Mouse (Mus musculus) heart, embryonic 14.5 days (tissue): Measurements from ENCODE around the gene Pde4b. TPM values are rescaled to one million over a fixed set of nuclear protein-coding genes. Genes with fewer than 3 reads are reported as not detected.

ENCODE experiments used
- ATAC-seq: fragments of 200-750 bp; cut with Nextera tagmentation; 2 replicates; pipeline ENCODE4 v1.8.0; 2017; ENCODE audit warnings: low read depth, moderate TSS enrichment; ENCODE audit not compliant: insufficient number of reproducible peaks, insufficient read depth, low FRiP score
- H3K27ac ChIP-seq, 2 experiments: fragments of 200-500 bp in 1 of 2; fragments of 300-500 bp in 1 of 2; sonication (generic) in 1 of 2; replicated peaks in 1 of 2; 2 replicates each; pipeline ENCODE4 v1.5.1; 2012 to 2014; ENCODE audit warnings: low read depth in 2 of 2, low read length in 2 of 2, control low read depth in 1 of 2, mild to moderate bottlenecking in 1 of 2, mixed read lengths in 1 of 2; ENCODE audit not compliant: control insufficient read depth in 1 of 2, insufficient read depth in 1 of 2
- H3K27me3 ChIP-seq: fragments of 300-500 bp; sonication (generic); 2 replicates; pipeline ENCODE4 v1.6.1; 2014; ENCODE audit warnings: mild to moderate bottlenecking, low read length, control low read depth; ENCODE audit not compliant: control insufficient read depth, insufficient read depth
- H3K36me3 ChIP-seq: fragments of 300-500 bp; sonication (generic); 2 replicates; pipeline ENCODE4 v1.6.1; 2014; ENCODE audit warnings: mild to moderate bottlenecking, control low read depth, low read length, mixed read lengths; ENCODE audit not compliant: control insufficient read depth, insufficient read depth
- H3K4me1 ChIP-seq, 2 experiments: fragments of 200-500 bp in 1 of 2; fragments of 300-500 bp in 1 of 2; sonication (generic) in 1 of 2; 2 replicates each; pipeline ENCODE4 v1.6.1; 2012 to 2014; ENCODE audit warnings: low read length in 2 of 2, control low read depth in 1 of 2, mixed read lengths in 1 of 2; ENCODE audit not compliant: control insufficient read depth in 2 of 2, insufficient read depth in 2 of 2
- H3K4me2 ChIP-seq: fragments of 300-500 bp; sonication (generic); 2 replicates; pipeline ENCODE4 v1.6.1; 2014; ENCODE audit warnings: mild to moderate bottlenecking, low read length
- H3K4me3 ChIP-seq, 2 experiments: fragments of 200-500 bp in 1 of 2; fragments of 300-500 bp in 1 of 2; sonication (generic) in 1 of 2; 2 replicates each; pipeline ENCODE4 v1.5.1; 2012 to 2014; ENCODE audit warnings: low read length in 2 of 2, mild to moderate bottlenecking in 2 of 2, control low read depth in 1 of 2, low read depth in 1 of 2, moderate library complexity in 1 of 2; ENCODE audit not compliant: control insufficient read depth in 1 of 2, insufficient read depth in 1 of 2
- H3K9ac ChIP-seq: fragments of 300-500 bp; sonication (generic); 2 replicates; pipeline ENCODE4 v1.6.1; 2014; ENCODE audit warnings: mild to moderate bottlenecking, low read length
- H3K9me3 ChIP-seq: fragments of 300-500 bp; sonication (generic); 2 replicates; pipeline ENCODE4 v1.6.1; 2016; ENCODE audit warnings: low read length, control low read depth; ENCODE audit not compliant: control insufficient read depth
- WGBS: fragments of 180-500 bp; shearing (Covaris S2); extraction: QIAGEN DNeasy Blood & Tissue Kit; methylation state at CpG from one replicate; pipeline ENCODE4 v1.1.7; 2014; 5-methylcytosine and 5-hydroxymethylcytosine counted together
- polyA plus RNA-seq: library from polyadenylated mRNA; unstranded; fragments of >200 nt; fragmentation: Nextera tagmentation; extraction: Ambion mirVana; gene quantifications from 2 replicates; pipeline ENCODE4 v1.2.1, GENCODE M21; 2014

Gene Pde4b
- polyA plus RNA-seq, 1 experiment from 2014 or later = 30.5 TPM

- Histone ChIP-seq H3K27me3 (no peaks in the 10 kb centered on the region), H3K9ac (no peak overlapping the region), H3K4me1 (peaks cover 0 to 9% of the 10 kb centered on the region in 2 experiments; a peak in 2 of 4 replicates), H3K9me3 (no peaks in the 10 kb centered on the region), H3K27ac (no peak overlapping the region), H3K4me3 (no peak overlapping the region), H3K36me3 (no peaks in the 10 kb centered on the region), H3K4me2 (no peak overlapping the region)
- 92% methylated on average over 3 of the region's 3 CpGs for WGBS
- ATAC-seq = no peak
Measured at GRCm38 (mm10) chr4:102424104-102424503, 336.8 kb downstream of the Pde4b start.

DNA sequence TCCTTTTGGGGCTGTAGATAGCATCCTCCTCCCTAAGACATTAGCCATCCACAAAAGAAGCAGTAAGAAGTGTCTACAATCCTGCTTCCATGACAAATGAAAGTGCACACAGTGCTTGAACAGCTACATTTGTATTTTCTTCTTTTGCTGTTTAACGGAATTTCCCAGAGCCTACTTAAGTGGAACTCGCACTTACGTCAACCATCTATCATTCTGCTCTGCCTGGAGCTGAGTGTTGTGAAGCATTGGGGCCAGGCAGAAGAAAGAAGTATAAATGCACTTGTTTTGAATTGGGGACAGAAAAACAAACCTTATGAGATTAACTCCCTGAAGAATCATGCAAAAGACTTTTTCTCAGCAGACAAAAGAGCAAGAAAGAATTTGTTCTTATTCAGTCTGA lies 338.1 kb downstream of the Pde4b start:
- Histone ChIP-seq H3K27ac (no peak overlapping the region), H3K4me1 (peaks cover 3 to 9% of the 10 kb centered on the region in 2 experiments; a peak in 2 of 4 replicates), H3K27me3 (no peaks in the 10 kb centered on the region), H3K4me2 (no peak overlapping the region), H3K9ac (no peak overlapping the region), H3K36me3 (no peaks in the 10 kb centered on the region), H3K4me3 (no peak overlapping the region), H3K9me3 (no peaks in the 10 kb centered on the region)
- 64% methylated on average over 3 of the region's 3 CpGs for WGBS
- ATAC-seq = no peak

- H3K27ac ChIP-seq = no peak overlapping the region
- 60% methylated on average over 4 of the region's 4 CpGs for WGBS
- no peak overlapping the region for H3K4me2 ChIP-seq
- no peaks in the 10 kb centered on the region for H3K27me3 ChIP-seq
- H3K4me3 ChIP-seq = no peak overlapping the region
- no peaks in the 10 kb centered on the region for H3K9me3 ChIP-seq
- ATAC-seq = no peak
- no peaks in the 10 kb centered on the region for H3K36me3 ChIP-seq
- H3K4me1 ChIP-seq = peaks cover 7 to 12% of the 10 kb centered on the region in 2 experiments; a peak in 3 of 4 replicates
- no peak overlapping the region for H3K9ac ChIP-seq
Measured at GRCm38 (mm10) chr4:102429730-102430341, 342.5 kb downstream of the Pde4b start.

- Histone ChIP-seq H3K4me2 (0 out of 2 replicates have a peak overlapping the region, but pooled peaks have one; percentile 14), H3K9me3 (no peaks in the 10 kb centered on the region), H3K27me3 (no peaks in the 10 kb centered on the region), H3K4me1 (peaks cover 7 to 12% of the 10 kb centered on the region in 2 experiments; a peak in 3 of 4 replicates), H3K36me3 (no peaks in the 10 kb centered on the region), H3K27ac (peak overlapping the region; percentile 59 to 63), H3K4me3 (no peak overlapping the region), H3K9ac (no peak overlapping the region)
- ATAC-seq = no peak
- WGBS = 40% methylated on average over 9 of the region's 9 CpGs
Measured at GRCm38 (mm10) chr4:102432040-102432782, 344.9 kb downstream of the Pde4b start.

DNA sequence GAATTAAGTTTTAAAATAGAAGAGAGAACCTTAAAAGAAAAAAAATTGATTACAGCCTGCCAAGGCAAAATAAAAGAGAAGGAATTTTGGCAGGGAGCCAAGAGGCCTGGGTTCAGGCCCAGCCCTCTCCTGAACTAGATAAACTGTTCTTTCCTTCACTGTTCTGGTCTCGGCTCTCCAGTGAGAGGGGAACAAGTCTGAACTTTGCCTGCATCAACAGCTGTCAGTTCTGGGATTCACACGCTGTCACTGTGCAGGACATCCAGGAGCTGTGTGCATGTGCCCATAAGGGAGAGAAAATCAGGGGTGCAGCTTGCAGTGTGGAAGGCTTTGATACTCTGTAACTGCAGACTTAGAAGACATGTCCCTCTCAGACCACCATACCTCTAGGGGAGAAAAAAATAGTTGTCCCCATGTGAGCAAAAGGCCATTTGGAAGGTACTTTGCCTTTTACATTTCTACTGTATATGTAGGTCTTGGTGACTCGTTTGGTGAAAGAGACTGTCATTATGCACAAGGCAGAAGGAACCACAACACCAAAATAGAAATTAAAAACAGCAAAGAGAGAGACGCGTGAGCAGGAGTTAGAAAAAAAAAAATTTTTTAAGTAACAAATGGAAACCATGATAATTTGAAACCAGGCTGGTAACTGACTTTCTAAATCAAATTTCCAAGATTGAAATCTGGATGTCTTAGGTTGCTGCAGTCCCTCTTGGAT lies 352.2 kb downstream of the Pde4b start:
- H3K4me1 ChIP-seq = peaks cover 6 to 35% of the 10 kb centered on the region in 2 experiments
- no peaks in the 10 kb centered on the region for H3K27me3 ChIP-seq
- H3K9ac ChIP-seq = peak overlapping the region; percentile 4; the same call in 1 of the 2 replicates
- no peaks in the 10 kb centered on the region for H3K36me3 ChIP-seq
- H3K9me3 ChIP-seq = no peaks in the 10 kb centered on the region
- peak overlapping the region; percentile 34 for H3K4me2 ChIP-seq
- peak overlapping the region; percentile 82 to 90 for H3K27ac ChIP-seq
- 32% methylated on average over 5 of the region's 5 CpGs for whole genome bisulfite sequencing
- no peak overlapping the region for H3K4me3 ChIP-seq
- peak; percentile 84 for ATAC-seq

DNA sequence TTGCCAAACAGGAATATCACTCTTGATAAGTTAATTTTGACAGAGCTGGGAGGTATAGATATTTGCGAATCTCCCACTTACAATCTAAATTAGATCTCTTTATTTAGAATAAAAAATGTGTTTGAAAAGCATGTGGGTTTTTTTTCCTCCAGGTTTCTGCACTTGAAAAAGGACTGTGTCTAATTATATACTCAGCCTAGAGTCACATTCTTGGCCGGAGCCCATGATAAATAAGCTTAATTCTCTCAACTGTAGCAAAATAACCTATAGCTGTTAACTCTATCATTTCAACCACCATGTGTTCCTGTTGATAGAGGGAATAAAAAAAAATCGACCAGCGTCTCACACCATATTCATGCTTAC lies 352.8 kb downstream of the Pde4b start:
- ATAC-seq = no peak
- Histone ChIP-seq H3K27ac (peak overlapping the region; percentile 82 to 90; a peak in 3 of 4 replicates), H3K9me3 (no peaks in the 10 kb centered on the region), H3K4me1 (peaks cover 6 to 40% of the 10 kb centered on the region in 2 experiments), H3K27me3 (no peaks in the 10 kb centered on the region), H3K4me3 (no peak overlapping the region), H3K4me2 (peak overlapping the region; percentile 34), H3K36me3 (no peaks in the 10 kb centered on the region), H3K9ac (0 out of 2 replicates have a peak overlapping the region, but pooled peaks have one; percentile 4)
- 20% methylated on average over 4 of the region's 4 CpGs for WGBS

GRCm38 (mm10) chr4:102443533-102443932 lies 356.2 kb downstream of the Pde4b start:
- H3K27ac ChIP-seq = peak overlapping the region in 1 of 2 experiments; percentile 20; a peak in 1 of 4 replicates
- no peak overlapping the region for H3K4me2 ChIP-seq
- no peak for ATAC-seq
- H3K36me3 ChIP-seq = no peaks in the 10 kb centered on the region
- no peaks in the 10 kb centered on the region for H3K9me3 ChIP-seq
- no peaks in the 10 kb centered on the region for H3K27me3 ChIP-seq
- H3K4me1 ChIP-seq = peaks cover 9 to 54% of the 10 kb centered on the region in 2 experiments
- WGBS = 48% methylated on average over 5 of the region's 5 CpGs
- no peak overlapping the region for H3K9ac ChIP-seq
- H3K4me3 ChIP-seq = no peak overlapping the region
